Mouse (Mus musculus) layer of hippocampus, adult 8-10 months (tissue): ENCODE results near the gene Frmpd1. TPM values are rescaled to one million over a fixed set of nuclear protein-coding genes. Genes with fewer than 3 reads are reported as not detected.
A peak's percentile ranks its signal among the peaks of the same experiment; 100 is the strongest.

Experiments used
- DNase-seq, 2 experiments: peaks; one replicate each; pipeline ENCODE4 v3.0.0; 2022; ENCODE audit warnings: low spot score in 2 of 2
- total RNA-seq, 4 experiments: library from RNA; stranded (reverse); gene quantifications; 2 replicates each; pipeline ENCODE4 v1.2.4; 2022

Gene Frmpd1
- total RNA-seq, 4 experiments from 2014 or later = 10.0 to 14.9 (median 12.5) TPM

DNA sequence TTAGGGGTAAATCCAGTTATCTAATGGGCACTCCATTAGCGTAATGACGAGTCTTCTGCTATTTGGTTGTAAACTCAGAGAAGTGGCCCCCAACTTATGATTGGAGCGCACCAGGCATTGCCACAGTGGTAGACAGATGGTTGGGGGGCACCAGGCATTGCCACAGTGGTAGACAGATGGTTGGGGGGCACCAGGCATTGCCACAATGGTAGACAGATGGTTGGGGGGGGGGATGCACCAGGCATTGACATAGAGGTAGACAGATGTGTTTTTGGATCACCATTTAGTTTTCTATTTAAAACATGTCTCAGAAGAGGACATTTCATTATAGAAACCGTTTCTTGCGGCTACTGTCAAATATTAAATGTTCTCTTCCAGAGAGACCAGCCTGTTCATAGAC, 53.6 kb downstream of the Frmpd1 start:
- DNase-seq = no peak

DNA sequence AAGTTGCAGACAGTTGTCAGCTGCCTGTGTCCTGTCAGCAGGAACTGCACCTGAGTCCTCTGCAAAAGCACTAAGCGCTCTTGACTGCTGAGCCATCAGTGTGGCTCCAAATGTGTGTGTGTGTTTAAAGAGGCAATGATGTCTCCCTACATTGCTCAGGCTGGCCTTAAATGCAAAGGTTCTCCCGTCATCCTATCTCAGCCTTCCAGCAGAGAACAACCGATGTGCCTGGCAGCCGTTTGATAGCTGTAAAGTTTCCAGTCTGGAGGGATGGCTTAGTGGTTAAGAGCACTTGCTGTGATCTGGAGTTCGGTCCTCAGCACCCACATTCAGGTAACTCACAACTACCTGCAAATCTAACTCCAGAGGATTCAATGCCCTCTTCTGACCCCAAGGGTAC, 56.7 kb downstream of the Frmpd1 start:
- DNase-seq = no peak

DNA sequence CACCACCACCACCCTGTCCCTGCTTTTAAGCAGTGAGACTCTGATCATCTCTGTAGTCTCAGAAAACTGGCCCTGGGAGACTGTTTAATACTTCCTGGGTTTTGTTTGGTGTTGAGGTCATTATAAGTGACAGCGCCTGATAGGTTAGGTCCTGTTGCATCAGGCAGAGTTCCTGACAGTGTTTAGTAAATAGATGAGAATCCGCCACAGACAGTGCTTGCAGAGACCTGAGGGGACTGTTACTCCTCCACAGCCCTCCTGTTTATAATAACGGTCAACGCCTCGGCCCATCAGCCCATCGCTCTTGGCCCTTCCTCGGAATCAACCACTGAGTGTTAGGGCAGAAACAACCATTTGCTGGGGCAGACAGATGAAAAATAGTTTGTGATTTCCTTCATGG, 57.5 kb downstream of the Frmpd1 start:
- DNase-seq = no peak

DNA sequence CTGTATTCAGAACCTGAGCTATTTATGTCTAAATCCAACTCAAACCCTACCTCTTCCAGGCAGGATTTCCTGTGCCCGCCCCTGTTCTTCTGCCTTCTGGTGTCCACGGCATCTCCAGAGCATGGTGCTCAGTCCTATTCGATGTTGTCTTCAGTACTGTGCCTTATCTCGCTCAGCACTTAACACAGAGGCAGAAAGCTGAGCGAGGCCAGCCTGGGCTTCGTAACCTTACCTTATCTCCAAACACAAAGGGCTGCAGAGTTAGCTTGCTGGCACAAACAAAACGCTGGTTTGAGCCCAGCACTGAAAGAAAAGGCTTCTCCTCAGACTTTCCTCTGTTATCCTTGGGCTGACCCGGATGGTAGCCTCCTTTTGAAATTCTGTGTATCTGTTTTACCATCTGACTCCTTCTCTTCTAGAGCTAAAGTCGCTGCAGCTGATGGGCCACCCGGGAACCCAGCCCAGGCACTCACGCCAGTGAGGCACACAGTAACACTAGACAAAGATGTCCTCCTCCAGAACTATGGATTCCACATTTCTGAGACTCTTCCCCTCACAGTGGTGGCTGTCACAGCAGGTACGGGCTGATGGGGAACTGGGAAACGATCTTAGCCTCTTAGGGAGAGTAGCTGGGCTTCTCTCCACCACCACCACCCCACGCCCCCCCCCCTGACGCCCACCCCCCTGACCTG, 58.7 kb downstream of the Frmpd1 start:
- DNase-seq = no peak

DNA sequence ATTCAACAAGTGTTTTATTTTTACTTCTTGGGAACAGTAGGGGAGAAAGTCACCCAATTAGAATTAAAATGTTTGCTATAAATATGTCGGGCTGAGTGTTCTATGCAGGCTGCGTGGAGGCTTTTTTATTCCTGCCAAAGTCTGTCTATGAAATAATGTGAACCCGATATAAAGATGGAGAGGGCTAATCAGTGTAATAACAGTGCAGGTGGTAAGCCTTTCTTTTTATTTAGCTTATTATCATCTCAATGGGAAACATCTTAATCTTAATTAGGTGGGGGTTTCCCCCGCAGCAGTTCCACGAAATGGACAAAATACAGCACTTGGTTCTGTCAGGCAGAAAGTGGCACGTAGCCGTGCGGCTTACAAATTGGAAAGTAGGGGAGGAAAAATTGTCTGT, 66.6 kb downstream of the Frmpd1 start:
- no peak for DNase-seq

DNA sequence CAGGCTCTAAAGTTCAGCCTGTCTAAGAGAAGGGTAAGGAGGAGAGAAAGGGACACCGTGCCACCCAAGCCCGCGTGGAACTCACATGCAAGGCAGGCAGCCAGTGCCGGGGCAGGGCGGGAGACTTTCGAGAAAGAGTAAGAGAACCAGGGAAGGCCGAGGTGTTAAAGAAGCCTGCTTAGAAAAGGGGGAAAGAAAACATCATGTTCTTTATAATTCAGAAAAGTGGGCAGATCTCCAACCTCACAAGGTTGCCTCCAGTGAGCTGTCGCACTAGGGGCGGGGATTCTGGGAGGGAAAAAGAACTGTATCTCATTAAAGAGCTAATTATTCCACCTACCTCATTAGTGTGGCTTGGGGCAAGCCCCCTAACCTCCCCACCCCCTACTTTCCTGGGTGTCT, 68.2 kb downstream of the Frmpd1 start:
- DNase-seq = peak; percentile 35 to 37

DNA sequence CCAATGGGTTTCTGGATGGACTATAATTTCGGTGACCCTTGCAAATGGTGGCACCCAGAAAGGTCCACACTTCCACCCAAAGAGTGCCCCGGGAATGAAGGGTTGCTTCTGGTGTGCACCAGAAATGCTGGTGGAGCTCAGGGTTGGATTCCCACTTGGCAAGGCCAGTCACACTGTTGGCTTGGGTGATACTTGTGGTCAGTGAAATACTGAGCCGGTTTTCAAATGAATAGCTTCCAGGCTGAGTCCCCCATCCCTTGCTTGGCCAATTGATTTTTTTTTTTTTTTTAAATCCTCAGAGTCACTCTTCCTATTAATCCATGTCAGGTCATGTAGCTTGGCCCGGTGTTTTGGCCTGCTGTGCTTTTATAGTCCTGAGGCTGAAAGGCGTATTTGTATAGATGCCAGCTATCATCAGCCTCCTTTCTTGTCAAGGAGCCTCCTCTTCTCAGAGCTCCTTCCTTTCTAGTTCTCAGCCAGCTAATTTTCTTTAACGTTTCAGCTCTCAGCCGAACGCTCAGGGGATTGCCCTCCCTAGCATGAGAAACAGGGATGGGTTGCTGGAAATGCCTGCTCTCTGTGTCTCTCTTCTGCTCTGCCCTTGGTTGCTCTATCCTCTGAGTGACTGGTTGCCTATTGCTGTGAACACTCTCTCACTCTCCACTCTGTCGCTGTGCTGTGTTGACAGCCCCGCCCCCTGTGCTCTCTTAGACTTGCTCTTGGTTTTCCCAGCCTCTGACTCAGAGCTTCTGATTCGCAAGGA, 69.3 kb downstream of the Frmpd1 start:
- DNase-seq = peak in 1 of 2 experiments; percentile 33

DNA sequence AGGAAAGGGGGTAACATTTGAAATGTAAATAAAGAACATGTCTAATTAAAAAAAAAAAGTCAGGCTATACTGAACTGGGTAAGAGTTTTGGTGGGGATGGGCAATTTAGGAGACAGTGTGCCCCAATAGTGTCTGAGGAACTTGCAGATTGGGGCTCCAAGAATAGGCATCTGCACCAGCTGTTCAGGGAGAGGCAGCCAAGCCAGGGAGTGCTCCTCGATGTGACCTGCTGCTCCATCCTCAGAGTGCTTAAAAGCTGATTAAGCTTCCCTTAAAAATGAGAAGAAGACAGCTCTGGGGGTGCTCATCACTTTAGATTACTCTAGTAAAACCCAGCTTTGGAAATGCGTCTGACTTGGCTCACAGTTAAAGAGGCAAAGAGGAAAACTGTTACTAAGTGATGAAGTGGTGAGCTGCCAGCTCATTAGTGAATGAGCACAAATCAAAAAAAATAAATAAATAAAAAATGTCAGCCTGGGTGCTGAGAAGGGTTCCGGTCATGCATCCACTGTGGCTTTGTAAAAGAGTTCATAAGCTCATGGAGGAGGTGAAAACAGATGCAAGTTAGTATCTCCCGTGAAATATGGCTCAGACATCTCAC, 74.7 kb downstream of the Frmpd1 start:
- no peak for DNase-seq

DNA sequence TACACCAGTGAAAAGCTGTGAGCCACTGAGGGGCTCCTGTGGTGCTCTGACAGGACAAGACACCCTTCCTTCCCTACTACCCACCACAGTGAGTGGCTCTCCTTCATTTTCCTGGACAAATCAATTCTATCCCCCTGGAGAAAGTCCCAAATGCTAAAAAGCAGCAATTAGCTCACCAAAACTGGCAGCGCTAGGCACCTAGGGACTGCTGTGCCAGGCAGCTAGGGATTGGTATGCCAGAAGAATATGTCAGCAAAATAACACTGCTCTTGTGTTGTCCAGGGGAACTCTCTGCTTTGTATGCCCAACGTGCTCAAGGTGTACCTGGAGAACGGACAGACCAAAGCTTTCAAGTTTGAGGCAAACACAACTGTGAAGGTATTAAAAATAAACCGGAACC, 76.9 kb downstream of the Frmpd1 start:
- DNase-seq = peak in 1 of 2 experiments; percentile 32

DNA sequence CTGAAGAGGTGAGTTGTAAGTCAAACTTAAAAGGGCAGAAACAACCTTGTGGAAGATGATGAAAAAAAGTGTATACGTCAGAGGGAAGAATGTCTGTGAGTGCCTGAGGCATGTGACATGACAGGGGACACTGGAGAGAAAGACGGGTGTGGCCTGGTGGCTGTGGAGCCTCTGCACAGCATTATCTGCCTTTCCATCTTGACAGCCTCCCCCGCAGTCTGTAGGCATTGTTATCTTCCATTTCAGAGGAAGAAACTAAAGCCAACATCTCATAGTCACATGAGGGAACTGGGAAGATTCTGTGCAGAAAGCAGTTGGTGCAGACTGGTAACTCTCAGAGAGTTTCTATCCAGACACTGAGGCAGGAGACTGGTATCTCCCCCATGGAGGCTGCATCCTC, 83.2 kb downstream of the Frmpd1 start:
- no peak for DNase-seq

DNA sequence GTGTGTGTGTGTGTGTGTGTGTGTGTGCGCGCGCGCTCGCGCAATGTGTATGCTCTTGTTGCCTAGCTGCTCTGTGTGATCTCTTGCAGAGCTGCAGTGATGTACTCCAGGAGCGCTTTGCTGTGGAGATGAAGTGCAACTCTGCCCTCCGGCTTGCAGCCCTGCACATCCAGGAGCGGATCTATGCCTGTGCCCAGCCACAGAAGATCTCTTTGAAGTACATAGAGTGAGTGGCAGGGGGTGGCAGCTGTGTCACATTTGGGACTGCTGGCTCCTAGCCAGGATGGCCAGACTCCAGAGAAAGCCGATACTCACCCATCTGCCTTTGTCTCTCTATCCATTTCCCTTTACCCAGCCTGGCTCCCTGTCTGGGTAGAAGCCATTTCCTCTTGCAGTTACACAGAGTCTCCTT, 86.4 kb downstream of the Frmpd1 start:
- DNase-seq = peak; percentile 56 to 71

DNA sequence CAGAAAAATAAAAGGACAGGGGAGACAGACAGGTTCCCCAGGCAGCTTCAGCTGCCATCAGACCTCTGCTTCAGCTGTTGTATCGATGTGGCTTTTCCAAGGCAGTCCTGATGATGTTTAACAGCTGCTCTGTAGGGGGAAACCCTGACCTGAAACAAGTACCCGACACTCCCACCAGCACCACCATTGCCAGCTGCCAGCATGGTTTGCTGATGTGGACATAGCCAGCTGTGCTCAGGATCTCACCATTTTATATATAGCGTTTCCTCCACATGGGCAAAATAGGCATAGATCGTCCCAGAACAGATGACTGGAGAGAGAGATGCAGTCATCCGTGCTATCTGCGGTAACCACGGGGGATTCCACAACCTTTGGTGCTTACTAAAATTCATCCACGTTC, 91.1 kb downstream of the Frmpd1 start:
- DNase-seq = no peak

DNA sequence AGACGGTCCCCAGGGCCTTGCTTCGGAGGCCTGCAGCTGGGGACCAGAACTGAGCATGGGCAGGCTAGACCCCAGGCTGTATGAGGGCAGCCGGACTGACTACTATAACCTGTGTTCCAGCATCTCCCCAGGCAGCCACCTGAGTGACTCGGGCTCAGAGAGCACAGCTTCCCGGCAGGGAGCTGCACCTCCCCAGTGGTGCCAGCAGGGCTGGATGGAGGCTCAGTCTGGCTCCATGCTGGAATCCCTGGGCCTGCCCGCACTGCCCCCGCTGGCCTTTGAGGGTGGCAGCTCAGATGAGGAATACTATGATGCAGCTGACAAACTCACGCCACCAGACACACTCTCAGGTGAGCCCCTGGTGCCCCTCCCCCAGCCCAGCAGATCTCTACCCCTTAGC, 94.6 kb downstream of the Frmpd1 start:
- no peak for DNase-seq

DNA sequence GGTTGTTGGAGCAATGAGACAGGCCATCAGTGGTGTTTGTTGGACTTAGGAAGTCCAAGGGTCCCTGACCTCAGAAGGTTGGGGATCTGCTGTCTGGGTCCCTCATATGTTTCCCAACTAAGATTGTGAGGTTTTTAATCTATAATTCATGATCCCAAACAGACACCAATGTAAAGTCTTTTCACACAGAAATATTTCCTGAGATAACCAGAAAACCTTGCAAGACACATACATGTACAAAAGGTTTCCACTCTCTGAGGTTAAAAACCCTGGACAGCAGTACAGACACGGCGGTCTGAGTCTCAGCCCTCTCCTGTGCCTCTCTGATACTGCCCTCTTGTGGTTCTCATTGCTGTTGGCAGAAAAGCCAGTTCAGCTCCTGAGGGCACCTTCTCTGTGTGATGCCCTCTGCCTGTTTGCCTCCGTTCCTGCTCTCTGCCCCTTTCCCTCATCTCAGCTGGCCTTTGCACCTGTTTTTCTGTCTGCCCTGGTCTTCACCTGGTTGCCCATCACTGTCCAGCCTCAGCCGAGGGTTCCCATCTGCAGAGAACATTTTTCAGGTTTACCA, 95.4 kb downstream of the Frmpd1 start:
- DNase-seq = peak in 1 of 2 experiments; percentile 50

DNA sequence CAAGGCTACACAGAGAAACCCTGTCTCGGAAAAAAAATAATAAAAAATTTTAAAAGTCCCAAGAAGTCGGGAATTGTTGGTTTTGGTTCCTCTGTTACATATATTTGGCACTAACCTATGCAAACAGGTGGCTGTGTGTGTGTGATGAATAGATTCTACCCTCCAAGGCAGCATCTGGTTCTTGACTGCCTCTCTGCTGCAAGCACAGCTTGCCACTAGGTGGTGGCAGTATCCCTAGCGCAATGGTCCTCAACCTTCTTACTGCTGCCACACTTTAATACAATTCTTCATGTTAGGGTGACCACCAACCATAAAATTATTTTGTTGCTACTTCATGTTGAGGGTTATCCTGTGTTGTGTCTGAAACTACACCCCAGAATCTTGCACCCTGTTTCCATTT, 101.6 kb downstream of the Frmpd1 start:
- DNase-seq = no peak

DNA sequence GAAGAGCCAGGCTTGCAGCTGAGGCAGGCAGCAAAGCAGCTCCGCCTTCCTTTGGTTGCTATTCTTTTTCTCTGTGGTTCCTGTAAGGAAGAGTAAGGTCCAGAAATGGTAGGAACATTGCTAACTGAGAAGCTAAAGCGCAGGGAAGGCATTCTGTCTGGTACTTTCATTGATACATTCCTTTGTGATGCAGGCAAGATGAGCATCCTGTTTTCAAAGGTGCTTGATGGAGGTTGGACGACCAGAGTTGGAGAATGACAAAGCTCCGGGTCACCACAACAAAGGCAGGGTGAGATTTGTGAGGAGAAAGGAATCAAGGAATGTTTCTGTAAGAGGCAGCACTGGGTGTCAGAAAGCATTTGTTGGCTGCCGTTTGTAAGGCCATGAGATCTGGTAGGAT, 103.2 kb downstream of the Frmpd1 start:
- DNase-seq = no peak

DNA sequence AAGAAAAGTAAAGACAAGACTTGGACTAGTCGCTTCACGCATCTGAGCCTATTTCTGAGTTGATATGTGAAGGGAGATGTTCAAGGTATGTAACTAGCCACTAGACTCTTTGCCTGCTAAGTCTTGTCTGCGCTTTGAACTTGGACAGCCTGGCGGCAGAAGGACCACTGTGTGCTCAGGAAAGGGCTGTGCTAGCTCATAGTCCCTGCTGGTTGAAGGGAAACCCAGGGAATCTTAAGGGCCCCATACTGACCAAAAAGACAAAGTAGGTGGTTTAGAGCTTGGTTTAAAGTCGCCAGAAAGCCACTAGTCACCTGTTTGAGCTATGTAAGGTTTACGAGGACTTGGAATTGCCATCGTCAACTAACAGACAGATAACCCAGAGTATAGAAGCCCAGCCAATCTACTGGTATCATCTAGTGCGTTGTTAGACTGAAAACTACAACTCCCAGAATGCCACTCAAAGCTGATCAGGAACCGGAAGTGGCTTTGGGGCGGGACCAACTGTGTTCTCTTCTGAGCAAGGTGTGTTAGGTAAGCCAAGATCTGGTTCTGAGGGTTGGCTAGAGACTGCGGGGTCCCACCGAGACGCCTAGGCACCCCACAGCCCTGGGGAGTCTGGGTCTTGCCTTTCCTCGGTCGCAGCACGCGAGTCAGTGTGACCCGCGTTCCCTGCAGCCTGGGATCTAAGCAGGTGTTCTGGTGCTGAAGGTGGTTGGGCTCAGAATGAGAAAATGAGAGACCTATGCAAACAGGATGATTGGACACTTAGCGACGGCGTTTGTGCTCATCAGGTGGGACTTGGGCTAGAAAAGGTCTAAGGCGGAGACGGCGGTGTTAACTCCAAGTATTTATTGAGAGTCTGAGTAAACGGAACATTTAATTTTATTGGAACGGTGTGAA, 112.2 kb downstream of the Frmpd1 start, which contains the start of gene Trmt10b:
Gene Trmt10b (plus strand): TSS at position 466 of the 903 bp plus-strand sequence.
- peak; percentile 56 to 63 for DNase-seq

DNA sequence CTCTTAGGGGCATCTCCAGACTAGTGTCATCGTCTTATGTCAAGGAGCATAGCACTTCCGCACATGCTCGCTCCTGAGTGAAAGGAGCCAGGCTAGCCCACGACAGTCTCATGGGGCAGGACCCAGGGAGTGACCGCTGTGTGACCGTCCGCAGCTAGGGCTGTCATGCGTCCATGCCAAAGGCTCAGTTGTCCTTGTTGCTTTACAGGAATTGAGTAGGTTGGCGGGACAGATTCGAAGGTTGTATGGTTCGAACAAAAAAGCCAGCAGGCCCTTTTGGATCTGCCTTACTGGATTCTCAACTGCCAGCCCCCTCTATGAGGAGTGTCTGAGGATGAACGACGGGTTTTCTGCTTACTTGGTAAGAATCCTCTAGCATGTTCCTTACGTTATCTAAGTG, 120.9 kb downstream of the Frmpd1 start:
- no peak for DNase-seq

DNA sequence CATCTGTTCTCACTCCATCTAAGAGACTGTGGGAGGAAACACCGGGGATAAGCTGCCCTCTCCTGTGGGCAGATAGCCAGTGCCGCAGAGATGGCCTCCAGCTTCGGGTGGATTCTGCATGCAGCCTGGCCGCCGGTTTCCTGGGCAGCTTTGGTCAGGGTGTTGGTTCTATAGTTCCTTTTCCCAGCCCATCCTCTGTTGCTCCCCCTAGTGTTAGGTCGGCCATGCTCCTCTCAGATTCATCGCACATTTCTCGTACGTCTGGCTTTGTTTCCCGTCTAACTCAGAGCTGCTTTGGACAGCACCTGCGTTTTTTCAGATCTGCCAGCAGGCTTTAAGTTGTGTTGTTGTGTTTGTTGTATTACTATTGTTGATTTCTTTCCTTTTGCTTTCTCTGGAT, 123.4 kb downstream of the Frmpd1 start:
- no peak for DNase-seq

DNA sequence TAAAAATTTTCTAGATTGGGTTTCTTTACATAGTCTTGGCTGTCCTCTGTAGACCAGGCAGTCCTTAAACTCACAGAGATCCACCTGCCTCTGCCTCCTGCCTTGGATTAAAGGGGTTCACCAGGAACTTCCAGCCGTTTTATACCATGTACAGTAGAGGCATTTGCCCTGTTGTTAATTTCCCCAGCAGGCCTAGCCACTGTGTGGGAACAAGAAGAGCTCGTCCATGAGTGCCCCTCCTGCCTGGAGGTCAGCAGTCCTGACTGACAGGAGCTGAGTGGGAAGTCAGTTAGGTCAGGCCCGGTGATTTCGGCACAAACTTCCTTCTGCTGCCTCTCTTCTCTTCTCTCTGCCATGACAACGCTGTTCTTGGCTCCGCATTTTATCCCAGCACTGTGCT, 123.9 kb downstream of the Frmpd1 start:
- DNase-seq = no peak

DNA sequence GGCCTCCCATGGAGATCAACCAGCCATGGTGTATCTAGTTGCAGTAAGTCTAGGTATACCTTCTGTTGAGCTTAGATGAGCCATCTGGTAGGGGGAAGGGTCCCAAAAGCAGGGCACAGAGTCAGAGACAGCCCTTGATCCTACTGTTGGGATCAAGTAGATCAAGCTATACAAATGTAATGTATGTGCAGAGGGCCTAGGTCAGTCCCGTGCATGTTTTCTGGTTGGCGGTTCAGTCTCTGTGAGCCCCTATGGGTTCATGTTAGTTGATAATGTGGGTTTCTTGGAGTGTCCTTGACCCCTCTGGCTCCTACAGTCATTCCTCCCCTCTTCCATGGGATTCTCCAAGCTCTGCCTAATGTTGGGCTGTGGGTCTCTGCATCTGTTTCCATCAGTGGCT, 126.4 kb downstream of the Frmpd1 start:
- DNase-seq = no peak
